Mouse (Mus musculus) cerebellum, adult 11-12 months (tissue): ENCODE results near the gene Hoxb7.

ENCODE experiments used
- DNase-seq: peaks from one replicate; pipeline ENCODE4 v3.0.0; 2022

The Hoxb7 gene

DNA sequence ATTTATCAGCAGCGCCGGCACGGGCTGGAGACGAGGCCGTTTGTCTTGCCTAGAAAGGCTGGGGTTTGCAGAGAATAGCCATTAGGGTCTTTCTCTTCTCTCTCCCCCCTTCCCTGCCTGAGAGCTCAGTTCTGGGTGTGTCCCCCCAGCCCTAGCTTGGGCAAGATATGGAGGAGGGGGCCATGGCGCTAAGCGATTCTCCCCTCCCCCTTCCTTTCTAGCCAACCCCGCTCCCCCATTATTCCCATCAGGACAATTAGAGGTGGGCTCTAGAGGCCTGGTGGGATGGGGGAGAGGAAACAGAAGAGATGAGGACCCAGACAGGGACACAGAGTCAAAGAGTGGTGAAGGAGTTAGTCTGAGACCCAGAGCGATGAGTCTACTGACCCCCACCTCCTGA lies 988 bp downstream of the Hoxb7 start:
- DNase-seq: no peak

DNA sequence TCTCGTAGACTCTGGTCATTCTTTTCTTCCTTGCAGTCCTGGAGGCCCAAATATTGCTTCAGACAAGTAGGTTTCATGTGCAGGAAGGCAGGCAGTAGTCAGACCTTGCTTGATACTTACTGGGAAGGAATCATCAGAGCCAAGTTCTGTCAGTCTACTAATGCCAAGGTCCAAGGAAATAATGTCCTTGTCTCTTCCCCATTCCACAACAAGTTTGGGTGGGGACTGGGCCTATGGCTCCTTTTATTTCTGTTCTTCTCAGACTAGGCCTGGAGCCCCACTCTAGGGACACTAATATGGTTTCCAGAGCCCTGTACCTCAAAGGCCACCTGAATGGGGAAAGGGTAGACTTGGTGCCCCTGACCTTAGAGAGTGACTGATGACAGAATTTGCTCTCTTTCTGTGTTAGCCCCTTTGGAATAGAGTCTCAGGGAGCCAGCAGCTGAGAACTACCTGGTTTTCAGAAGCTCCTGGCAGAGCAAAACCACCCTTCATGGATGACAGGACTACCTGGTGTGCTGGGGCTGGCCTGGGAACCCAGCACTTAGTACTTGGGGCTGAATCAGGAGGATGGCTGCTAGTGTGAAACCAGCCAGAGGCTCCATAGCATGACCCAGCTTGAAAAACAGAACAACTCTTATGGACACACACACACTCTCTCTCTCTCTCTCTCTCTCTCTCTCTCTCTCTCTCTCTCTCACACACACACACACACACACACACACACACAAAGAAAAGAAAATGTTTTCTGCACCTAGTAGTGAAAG lies 2.2 kb downstream of the Hoxb7 start:
- no peak for DNase-seq

DNA sequence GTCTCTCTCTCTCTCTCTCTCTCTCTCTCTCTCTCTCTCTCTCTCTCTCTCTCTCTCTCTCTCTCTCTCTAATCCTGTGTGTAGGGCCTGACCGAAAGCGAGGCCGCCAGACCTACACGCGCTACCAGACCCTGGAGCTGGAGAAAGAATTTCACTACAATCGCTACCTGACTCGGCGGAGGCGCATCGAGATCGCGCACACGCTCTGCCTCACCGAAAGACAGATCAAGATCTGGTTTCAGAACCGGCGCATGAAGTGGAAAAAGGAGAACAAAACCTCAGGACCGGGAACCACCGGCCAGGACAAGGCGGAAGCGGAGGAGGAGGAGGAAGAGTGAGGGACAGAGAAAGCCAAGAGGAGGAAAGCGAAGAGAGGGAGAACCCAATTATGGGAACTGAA lies 2.9 kb downstream of the Hoxb7 start:
- no peak for DNase-seq

DNA sequence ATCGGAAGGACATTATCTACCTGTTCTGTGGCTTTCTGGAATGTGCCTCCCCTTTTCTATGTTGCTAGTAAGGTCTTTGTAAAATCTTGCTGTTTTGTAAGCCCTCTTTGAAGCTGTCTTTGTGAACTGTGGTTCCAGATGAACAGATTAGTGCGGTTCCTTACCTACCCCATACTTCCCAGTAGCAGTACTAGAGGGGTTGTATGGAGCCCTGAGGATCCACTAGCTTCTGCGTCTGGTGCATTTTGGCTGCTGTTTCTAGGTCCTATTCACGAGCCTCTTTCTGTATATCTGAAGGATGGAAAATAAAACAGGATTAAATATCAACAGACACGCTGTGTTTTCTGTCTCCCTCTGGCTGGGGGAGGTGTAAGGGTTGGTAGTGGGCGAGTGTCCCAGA lies 3.4 kb downstream of the Hoxb7 start:
- no peak for DNase-seq

DNA sequence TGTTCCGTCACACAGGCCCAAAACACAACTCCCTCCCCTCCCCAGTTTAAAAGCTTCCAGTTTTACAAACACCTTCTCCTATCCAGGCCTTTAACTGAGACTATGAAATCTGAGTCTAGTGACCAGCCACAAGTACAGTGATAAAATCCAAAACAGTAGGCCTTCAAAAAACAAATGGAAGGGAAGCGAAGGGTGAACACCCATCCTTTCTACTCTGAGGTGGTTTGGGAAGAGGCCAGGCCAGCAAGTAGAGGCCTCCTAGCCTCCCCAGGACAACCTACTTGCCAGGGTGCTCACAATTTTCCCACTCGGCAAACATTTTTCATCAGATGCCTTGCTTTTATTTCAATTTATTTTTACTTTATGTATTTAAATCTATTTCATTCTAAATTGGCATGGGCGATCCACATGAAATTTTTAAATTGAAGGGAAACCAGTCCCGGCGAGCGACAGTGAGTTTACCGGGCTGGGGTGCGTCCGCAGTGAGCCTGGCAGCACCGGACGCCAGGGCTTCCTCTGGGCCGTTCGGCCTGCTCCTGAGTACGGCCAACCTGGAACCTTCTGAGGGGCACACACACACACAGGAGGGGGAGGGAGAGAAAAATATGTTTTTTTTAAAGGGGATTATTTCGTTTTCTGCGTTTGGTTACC lies 4.4 kb downstream of the Hoxb7 start:
- DNase-seq: no peak

DNA sequence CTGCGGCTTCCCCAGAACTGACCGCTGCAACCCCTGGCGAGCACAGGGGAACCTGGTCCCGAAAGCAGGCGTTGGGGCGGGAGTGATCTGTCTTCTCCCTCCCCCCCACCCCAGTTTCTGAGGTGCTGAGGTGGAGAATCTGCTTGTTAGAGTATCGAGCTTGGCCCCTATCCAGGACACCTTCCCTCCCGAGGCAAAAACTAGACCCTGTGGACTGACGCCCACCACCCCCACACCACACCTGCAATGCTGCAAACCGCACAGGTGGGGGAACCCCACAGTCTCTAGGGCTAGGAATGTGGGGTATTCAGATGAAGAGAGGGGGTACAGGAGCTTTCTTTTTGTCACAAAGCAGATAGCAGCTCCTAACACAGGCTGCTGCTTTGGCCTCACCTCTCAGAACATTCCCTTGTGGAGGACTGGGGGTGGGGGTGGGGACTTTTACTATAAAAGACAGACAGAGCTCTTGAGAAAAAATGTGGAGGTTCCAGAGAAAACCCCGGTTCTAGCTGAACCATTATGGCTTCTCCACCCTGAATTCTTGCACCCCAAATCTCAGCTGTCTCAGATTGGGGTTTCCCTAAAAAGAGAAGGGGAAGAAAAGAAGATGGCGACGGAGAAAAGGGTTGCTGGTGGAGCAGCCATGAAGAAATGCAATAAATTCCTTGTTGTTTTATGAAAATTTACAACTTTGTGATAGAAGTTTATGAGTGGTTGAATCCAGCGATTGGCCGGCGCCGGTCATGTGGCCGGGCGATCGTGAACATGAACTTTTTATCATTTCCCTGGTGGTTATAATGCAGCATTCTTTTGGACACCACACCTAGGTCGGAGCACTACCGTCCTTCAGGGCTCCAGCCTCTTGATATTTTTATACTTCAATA lies 5.5 kb downstream of the Hoxb7 start, which contains the start of gene Hoxb6:
Gene Hoxb6, plus strand, starts transcription at position 796 of the 884 bp plus-strand sequence.
- DNase-seq: no peak

DNA sequence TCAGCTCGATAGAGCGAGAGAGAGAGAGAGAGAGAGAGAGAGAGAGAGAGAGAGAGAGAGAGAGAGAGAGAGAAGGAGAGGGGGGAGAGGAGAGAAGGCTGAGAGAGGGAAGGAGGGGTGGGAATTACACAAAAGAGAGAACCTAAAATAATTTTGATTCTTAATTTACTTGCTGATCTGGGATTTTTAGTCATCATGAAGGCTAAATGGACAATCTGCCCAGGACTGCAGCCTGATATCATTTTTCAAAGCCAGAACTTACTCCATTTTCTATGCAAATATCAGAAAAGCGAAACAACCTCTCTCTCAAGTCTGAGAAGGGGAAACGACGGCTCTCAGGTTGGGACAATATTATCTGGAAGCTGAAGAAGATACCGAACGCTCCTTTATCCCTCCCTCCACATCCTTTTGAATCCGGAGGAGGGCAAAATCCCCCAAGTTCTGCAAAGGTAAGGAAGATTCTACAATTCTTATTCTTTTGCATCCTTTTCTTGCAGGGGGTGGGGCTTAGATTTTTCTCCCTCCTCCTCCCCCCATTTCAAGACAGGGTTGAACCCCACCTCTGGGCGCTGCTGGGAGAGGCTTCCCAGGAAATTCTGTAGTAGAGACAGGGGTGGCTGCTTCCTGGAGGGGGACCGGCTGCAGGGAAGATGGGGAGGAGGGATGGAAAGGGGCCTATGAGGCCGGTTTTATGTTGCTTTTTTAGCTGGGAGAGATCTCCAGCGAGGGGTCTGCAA lies 6.3 kb downstream of the Hoxb7 start:
- DNase-seq: no peak

DNA sequence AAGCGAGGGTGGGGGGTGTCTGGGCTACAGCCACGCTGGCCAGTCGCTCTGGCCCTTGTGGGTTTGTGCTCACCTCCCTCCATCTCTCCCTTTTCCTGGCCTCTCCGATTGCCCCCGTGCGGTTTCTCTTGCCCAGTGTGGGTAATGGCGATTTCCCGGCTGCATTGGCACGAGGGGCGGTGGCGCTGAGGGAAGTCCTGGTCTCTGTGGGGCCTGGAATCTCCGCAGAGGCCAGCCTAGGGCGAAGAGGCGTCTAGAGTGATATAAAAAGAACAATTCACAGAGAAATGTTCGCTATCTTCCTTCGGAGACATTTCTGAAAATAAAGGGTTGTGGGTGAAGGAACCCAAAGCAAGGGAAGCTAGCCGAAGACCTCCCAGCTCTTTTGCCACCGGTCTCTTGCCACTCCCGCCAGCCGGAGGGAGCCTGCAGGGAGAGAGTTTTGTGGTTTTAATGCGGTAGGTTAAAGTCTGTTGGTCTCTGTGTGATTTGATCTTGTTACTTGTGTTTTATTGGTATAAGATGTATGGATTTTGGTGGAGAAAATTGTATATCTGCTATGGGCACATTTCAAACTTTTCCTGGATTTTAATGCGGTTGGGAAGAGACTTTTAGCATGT lies 7.0 kb downstream of the Hoxb7 start:
- no peak for DNase-seq

DNA sequence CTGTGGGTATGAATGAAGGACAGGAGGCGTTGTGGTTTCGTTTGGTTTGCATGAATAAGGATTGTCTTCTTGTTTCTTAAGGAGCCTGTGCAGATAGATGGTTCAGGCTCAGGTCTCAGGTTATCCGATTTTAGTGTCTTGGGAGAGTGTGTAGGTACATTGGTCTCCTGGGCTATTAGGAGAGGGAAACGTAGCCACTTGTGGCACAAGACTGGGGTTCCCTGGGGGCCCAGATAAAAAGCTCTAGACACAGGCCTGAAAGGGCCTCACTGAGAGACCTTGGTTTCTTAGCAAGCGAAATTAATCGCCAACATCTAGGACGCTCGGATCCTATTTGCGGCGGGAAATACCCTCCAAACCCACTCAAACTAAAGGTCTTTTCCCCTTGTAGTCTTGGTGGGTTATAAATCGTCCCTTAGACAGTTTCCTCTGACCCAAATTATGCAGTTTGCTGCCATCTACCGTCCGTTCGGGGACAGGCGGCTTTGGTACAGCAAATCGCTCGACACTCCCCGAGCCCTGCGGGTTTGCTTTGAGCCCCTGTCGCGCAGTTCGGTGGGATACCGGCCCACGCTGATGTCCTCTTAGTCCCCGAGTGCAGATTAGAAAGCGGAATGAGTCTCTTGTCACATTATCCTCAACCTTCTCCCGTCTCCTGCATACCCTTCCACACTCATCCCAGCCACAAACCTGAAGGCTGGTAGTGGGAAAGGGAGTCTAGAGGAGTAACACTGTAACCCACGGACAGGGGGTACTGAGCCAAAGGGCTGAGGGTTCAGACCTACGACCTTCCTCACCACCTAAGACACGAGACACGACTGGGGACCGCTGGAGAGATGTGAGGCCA lies 8.0 kb downstream of the Hoxb7 start:
- DNase-seq: no peak

DNA sequence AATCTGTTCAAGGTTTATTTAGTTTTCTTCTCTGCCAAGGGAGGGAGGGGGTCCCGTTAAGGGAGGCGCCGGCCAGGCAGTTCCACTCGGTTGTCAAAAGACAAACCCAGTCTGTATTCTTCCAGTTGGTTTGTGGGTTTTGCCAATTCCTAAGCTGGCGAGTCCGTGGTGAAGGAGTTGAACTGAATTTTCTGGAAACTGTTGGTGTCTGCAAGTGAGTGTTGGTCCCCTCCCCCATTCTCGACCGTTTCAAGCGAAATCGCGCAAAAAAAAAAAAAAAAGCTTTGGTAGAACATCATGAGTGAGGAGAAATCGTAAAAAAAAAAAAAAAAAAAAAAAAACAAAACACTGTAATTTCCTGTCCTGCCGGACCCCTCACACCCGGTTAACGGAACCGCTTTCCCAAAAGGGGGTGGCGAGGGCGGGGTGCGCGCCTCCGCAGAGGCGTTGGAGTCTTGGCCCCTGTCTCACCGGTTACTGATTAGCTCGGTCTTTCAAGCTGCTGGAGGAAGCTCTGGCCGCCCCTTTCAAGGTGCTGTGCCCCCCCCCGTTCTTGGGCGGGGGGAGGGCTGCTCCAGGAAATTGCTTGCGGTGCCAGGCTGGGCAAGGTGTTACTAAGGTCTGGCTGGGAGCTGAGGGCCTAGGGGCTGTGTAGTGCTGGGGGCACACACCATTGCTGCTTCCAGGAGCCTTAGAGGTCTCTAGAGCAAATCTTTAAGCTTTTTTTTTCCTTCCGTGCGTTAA lies 8.8 kb downstream of the Hoxb7 start:
- no peak for DNase-seq

DNA sequence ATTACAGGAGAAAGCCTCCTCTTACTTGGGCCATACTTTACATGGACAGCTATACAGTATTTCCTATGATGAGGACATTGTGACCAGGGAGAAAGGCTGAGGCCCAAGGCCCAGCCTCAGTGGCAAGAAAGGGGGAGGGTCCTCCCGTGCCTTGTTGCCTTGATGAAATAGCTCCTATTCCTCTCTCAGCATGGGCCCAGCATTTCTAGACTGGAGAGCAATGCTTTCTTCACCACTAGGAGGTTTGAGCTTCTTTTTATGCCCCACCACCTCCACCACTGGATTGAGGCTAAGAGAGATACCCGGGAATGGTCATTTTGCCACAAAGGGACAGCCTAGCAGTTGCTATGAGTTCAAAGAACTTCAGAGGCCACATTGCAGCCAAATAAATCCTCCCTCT lies 10.6 kb downstream of the Hoxb7 start:
- no peak for DNase-seq

DNA sequence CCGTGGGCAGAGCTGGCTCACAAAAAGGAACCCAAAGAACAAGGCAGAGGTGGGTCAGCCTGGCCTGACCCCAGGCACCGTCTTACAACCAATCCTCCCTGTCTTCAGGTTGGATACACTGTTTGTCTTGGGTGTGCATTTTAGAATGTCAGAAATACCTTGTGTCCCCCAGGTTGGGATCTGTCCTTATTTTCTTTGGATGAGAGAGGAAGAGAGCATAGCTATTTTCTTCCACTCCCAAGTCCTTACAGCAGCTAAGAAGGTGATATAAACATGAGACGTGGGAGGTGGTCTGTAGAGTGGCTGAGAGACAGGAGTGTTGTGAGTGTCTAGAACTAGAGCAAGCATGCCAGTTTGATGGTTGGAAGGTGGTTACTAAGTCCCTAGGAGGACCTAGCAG lies 11.0 kb downstream of the Hoxb7 start:
- DNase-seq: no peak

DNA sequence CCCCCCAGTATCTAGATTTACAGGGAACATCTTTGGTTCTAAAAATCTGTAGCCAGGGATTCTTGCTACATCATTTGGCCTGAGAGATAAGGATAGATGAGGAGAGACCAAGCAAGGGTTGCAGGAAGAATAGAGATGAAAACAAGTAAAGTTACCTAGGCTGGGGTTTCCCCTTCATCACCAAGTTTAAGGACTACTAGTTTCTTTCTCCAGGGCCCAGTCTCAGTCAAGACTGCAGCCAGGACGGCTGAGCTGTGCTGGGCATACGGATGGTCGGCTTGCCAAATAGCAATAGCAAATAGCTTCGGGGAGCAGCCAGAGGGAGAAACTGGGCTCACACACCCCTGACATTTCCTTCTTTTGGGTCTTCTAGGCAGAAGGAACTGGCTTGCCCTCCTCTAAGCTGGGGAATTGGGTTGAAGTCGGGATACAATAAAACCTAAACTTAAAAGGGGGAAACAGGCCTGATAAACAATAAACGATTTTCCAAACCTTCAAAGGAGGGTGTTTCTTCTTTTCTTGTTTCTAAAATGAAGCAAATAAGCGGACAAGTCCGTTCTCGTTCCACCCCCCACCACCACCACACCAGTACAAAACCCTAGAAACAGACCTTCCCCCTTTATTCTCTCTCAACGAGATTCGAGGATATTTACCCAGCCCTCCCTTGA lies 11.7 kb downstream of the Hoxb7 start:
- DNase-seq: no peak

DNA sequence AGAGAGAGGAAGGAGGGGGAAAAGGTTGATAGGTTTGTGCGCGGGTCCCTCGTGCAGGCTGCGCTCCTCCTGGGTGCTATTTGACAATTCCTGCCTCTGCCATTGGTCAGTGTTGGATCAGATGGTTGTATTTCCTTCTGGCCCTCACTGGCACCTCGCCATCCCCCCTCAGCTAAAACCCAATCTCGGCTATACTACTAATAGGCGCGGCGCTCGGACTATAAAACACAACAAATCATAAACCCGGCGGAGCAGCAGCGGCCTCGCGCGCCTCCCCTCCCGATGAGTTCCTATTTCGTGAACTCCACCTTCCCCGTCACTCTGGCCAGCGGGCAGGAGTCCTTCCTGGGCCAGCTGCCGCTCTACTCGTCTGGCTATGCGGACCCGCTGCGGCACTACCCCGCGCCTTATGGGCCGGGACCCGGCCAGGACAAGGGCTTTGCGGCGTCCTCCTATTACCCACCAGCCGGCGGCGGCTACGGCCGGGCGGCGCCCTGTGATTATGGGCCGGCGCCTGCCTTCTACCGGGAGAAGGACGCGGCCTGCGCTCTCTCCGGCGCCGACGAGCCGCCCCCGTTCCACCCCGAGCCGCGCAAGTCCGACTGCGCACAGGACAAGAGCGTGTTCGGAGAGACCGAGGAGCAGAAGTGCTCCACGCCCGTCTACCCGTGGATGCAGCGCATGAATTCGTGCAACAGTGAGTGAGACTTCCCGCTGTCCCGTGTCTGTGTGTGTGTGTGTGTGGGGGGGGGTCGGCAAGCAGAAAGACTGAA lies 12.7 kb downstream of the Hoxb7 start:
- no peak for DNase-seq

DNA sequence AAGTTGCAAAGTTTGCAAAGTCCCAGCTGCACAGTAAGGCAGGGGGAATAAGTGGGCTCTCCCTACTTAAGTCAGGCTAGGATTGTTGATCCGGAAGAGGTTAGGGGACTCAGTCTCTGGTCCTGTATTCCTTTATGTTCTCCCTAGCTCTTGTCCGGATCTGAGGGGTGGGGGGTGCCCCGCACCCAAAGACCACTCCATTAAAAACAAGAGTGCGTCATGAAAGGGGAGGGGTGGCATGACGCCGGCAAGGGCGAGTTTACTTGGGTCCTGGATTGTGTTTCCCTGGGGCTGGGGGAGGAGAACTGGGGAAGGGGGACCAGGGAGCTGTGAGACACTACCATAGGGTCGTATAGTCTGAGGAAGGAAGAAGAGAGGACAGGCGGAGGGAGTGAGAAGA lies 13.4 kb downstream of the Hoxb7 start:
- DNase-seq: no peak

DNA sequence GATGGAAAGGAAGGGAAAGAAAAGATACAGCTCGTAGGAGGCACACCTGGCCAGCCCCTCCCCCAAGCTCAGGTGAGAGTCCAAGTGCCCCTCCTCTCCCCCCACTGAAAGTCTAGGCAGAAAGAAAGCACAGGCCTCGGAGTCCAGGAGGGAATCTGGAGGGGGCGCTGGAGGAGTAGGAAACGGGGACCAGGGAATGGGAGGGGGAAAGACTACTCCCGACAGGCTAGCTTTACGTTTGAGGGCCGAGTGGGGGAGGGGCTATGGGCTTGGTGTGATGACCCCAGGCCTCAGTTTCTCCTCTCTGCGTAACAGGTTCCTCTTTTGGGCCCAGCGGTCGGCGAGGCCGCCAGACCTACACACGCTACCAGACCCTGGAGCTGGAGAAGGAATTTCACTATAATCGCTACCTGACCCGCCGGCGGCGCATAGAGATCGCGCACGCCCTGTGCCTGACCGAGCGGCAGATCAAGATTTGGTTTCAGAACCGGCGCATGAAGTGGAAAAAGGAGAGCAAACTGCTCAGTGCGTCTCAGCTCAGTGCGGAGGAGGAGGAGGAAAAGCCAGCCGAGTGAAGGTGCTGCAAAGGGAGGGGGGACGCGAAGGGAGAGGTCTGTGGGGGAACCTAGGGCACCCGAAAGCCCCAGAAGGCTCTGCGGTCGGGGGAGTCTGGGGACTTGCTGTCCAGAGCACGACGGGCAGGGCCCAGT lies 14.1 kb downstream of the Hoxb7 start:
- DNase-seq: no peak

DNA sequence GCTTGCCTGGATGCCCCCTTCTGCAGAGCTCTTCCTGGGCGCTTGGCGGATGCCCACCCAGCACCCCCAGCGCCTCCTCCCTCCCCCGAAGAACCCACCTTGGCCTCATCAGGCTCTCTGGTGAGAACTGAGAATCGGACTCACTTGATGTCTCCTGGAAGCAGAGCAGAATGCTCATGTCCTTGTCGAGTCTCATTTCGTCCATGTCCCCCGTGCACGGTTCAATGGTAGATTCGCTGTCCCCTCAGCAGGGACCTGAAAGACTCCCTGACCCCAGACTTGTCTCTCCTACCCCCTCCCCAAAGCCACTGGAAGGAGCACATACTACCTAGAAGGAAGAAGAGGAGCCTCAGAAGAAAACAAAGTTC lies 14.6 kb downstream of the Hoxb7 start:
- DNase-seq: no peak

DNA sequence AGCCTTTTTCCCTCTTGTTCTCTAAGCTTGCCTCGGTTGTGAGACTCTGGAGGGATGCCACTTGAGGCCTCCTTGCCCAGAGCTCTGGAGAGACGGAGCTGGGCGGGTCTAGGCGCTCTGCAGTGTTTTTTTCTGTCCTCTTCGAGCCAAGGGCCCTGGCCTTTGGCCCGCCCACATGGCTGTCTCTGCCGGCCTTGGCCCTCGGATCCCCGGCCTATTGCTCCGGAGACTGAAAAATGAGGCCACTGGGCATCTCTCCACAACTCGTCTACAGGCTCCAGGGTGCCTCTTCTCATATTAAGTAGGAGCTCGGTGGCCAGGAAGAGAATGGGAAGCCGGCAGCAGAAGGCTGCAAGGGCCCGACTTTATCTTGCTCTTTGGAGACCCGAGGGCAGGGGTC lies 15.4 kb downstream of the Hoxb7 start:
- peak; percentile 39 for DNase-seq
